Mouse (Mus musculus) layer of hippocampus, adult 8-10 months (tissue): ENCODE measurements around the gene Gstp3. TPM values are rescaled to one million over a fixed set of nuclear protein-coding genes. Genes with fewer than 3 reads are reported as not detected.
A peak's percentile ranks its signal among the peaks of the same experiment; 100 is the strongest.
"Not testable (repeated sequence)": the region's sequence is repeated elsewhere in the genome, so short reads cannot be mapped to it uniquely, and the experiment has no call there.

Experiments
- DNase-seq, 2 experiments: peaks; one replicate each; pipeline ENCODE4 v3.0.0; 2022; ENCODE audit warnings: low spot score in 2 of 2
- total RNA-seq, 4 experiments: library from RNA; stranded (reverse); gene quantifications; 2 replicates each; pipeline ENCODE4 v1.2.4; 2022

Gstp3 gene
- total RNA-seq, 4 experiments from 2014 or later, result not detected

DNA sequence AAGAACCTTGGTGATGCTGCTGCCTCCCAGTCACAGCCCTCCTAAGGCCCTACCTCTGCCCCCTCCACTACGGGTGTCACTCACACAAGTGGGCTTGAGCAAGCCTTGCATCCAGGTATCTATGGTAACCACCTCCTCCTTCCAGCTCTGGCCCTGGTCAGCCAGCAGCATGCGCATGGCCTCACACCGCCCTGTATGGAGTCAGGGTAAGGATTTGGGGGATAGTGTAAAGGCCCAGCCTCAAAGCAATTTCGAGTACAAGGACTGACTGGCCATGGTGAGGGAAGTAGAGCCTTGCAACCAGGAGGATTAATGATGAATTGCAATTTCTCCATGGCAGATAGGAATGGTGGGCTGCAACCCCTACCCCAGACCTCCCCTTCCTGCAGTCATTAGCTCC is 17.9 kb downstream of the Gstp3 start:
- DNase-seq, result not testable (repeated sequence)

DNA sequence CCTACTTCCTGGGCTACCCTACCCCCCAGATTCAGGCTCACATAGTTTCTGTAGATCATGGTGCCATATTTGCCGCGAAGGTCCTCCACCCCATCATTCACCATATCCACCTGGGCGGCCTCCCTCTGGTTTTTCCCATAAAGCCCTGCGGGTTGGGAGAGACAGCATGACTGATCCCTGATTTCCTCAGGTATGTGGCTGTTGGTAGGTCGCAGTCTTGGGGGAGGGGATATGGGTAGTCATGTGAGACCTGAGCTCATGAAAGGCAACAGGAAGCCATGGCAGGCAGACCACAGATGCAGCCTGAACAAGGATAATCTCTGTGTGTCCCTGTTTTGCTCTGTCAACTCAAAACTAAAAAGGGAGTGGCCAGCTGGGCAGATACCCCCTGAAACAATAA is 18.4 kb downstream of the Gstp3 start:
- DNase-seq, result not testable (repeated sequence)

DNA sequence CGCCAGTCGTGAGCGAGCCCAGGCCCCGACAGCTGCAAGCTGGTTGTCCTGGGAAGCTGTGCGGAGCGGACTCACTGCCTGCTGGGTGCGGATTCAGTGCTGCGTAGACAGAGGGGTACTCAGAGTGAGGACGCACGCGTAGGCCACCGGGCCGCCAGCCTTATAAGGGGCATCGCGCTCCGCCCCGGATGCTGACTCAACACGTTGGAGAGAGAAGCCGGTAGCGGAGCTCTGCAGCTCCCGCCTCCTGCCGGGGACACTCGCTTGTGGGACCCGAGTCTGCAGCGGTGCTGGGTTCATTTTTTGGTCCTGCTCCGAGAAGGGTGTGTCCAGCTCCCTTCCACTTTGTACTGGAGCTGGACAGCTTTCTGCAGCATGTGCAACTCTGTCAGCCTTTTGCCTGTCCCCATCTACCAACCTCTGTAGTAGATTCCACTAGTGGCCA is 21.6 kb downstream of the Gstp3 start, which contains the start of gene Gstp1:
Gene Gstp1 (minus strand): TSS at position 198 of the 445 bp plus-strand sequence.
- DNase-seq, result peak; percentile 88 to 91

DNA sequence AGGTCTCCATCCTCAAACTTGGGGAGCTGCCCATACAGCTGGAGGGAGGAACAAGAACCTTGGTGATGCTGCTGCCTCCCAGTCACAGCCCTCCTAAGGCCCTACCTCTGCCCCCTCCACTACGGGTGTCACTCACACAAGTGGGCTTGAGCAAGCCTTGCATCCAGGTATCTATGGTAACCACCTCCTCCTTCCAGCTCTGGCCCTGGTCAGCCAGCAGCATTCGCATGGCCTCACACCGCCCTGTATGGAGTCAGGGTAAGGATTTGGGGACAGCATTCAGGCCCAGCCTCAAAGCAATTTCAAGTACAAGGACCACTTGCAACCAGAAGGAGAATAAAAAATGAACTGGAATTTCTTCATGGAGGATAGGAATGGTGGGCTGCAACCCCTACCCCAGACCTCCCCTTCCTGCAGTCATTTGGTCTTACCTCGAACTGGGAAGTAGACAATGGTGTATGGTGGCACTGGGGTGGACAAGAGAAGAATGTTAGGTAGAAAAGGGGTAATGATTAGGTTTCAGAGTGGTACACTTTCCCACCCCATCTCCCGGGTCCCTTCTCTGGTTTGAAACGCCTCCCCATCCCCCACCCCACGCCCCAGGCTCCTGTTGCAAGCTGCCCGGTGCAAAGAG is 22.1 kb downstream of the Gstp3 start:
- DNase-seq, result not testable (repeated sequence)

DNA sequence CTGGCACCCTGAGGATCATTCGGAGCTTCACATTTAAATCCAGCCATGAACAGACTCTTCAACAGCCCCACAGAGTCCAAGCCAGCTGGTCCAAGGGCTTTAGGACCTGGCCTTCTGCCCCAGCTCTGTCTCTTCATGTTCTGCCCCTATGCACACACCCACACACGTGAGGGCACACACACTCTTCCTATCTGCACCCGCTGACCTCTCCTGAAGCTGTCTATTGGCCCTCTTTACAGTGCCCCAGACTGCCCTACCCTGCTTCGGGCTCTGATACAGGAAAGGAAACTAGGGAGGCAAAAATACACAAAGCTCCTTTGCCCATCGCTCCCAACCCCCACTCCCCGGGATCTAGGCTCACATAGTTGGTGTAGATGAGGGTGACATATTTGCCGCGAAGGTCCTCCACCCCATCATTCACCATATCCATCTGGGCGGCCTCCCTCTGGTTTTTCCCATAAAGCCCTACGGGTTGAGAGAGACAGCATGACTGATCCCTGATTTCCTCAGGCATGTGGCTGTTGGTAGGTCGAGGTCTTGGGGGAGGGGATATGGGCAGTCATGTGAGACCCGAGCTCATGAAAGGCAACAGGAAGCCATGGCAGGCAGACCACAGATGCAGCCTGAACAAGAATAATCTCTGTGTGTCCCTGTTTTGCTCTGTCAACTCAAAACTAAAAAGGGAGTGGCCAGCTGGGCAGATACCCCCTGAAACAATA is 22.9 kb downstream of the Gstp3 start:
- no peak for DNase-seq

DNA sequence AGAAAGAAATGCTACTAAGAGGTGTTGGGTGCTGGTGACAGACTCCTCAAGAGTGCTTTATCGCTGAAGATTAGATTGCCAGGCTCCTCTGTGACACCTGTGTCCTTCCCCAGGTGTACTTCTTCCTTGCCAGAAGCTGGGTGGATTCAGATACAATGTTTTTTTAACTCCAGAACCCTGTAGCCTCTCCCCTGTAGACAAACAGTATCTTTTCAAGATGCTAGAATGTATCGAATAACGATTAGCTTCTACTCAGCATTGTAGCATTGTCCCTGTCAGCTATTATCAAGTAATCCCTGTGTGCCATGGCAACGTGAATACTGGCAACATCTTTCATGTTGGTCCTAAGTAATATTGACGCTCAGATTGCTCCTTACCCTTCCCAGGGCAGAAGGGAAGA is 25.6 kb downstream of the Gstp3 start:
- DNase-seq, result no peak

DNA sequence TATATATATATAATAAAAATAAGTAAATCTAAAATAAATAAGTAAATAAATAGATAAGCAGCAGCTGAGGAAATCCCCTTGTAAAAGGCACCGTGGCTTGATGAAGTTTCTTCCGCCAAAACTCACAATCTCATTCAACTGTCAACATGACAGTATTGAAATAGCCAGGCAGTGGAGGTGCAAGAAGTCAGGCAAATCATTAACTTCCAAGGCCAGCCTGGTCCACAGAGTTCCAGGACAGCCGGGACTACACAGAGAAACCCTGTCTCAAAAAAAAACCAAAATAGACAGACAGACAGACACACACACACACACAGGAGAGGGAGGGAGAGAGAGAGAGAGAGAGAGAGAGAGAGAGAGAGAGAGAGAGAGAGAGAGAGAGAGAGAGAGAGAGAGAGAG is 26.1 kb downstream of the Gstp3 start:
- DNase-seq, result no peak

DNA sequence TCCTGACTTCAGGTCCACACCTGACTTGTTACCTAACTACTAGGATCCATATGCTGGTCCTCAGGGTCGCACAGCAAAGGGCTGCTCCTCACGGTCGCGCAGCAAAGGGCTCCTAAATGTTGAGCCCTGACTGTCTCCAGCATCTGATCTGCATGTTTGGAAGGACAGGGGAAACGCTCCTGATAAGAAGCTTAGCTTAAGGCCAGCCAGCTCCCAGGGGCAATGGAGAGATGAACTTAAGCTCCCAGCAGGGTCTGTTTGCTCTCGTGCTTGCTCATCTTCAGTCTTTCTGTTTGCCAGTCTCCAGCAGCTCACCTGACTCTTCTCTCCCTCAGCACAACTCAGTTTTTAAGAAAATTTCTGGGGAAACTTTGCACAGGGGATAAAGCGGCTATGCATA is 26.7 kb downstream of the Gstp3 start:
- DNase-seq, result no peak

DNA sequence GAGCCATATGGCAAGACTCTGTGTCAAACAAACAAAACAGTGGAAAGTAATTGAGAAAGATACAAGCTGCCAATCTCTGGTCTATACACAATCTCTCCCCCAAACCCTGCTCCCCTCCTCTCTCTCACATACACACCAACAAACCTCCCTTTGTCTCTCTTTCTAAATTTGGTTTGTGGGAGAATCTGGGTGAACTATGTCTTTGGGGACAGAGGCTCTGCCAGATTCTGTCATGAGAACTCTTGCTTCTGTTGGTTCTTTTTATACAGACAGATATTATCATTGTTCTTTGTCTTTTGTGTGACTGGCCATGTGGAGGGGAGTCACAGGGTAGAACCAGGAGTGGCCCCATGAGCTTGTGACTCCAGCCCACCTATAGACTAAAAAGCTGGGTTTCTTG is 31.8 kb downstream of the Gstp3 start:
- DNase-seq, result no peak

DNA sequence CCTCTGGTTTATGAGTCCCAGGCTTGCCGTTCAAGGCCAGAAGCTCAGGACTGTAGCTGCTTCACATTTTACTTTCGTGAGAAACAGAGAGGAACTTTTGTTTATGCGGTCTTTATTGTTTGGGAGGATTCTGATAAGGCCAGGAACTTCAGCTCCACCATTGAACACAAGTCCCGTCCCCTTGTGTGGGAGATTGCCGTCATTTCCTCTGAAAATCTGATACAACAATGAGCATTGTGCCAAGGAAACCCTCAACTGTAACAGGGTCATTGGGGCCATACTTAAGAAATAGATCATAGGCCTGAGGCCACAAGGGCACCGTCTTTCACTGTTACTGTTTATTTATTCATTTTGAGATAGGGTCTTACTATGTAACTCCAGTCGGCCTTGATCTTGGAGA is 36.2 kb downstream of the Gstp3 start:
- no peak for DNase-seq

DNA sequence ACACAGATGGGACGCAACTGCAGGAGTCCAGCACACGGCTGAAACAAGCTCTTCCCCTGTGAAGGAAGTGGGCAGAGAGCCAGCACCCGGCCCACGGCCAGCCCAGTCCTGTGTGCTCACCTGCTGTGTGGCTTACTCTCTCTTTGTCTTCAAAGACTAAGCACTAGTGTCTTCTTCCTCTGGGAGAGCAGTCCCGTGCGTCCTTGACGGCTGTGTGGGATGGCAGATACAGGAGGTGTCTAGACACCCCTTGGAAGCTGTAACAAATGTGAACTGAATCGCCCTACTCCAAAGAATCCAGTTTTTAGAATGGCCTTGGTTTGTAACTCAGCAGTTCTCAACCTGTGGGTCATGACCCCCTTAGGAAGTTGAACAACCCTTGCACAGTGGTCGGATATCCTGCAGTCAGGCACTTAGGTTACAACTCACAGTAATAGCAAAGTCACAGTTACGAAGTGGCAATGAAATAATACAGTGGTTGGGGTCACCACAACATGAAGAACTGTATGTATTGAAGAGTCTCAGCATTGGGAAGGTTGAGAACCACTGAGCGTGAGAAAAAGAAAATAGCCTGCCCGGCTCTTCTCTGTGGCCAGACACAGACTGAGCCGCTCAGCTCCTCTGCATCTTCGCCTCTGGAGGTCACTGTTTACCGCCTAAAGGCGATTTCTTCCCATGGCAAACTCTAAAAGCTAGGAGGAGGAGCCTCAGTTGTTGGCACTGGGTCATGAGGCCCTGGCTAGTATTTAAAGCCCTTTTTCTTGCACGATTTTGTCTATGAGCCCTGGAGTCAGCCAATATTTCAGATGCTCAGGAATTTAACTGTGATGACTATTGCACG is 40.4 kb downstream of the Gstp3 start:
- DNase-seq, result peak; percentile 78 to 84

DNA sequence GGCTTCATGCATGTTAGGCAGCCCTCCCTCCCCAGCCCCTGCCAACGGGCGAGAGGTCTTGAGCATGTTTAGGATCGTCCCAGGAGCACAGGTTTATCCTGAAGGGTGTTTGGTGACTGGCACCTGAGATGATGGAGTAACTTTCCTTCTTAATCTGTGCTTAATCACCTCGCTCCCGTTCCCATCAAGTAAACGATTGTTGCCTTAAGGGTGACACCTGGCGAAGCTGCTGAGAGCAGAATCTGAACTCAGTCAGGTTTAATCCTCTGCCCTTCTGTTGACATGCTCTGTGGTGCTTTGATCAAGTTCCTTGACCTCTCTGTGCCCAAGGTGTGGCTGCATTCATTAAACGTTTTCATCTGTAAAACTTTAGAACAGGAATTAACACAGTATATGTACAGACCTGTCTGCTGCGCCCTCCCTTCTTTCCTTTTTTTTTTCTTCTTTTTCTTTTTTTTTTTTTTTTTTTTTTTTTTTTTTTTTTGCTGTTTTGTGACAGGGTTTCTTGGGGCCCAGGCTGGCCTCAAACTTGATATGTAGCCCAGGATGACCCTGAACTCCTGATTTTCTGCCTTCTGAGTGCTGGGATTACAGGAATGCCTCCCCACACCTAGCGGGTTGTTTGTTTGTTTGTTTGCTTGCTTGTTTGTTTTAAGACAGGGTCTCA is 41.3 kb downstream of the Gstp3 start:
- no peak for DNase-seq

DNA sequence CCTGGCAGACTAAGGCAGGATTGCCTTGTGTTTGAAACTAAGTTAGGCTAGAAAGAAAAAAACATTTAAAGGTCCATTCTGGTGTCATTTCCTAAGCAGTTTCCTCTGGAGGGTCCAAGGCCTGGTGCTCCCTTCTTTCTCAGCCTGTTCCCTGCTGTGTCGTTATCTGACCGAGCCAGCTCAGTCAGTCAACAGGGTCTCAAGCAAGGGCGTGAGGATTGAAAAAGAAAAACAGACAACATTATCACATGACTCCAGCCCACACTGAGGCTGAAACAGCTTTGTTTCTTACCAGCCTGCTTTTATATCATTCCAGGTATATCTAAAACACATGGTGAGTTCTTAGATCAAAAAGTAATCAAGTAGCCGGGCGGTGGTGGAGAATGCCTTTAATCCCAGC is 43.7 kb downstream of the Gstp3 start:
- DNase-seq, result no peak

DNA sequence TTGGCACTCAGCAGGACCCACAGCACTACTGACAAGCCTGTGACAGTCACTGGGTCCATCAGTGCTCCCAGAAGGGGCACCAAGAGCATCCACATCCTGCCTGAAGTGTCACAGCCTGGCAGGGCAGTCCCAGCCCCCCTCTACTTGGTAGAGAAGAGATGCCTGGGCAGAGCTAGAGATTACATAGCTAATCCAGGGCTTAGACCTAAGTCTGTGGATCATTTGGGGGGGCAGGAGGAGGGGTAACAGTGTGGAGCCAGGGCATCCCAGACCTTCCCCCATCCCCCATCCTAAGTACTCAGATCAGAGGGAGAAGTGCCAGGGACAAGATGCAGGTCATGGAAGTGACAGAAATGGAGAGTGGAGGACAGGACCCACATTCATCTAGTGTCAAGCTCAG is 44.6 kb downstream of the Gstp3 start:
- DNase-seq, result no peak

DNA sequence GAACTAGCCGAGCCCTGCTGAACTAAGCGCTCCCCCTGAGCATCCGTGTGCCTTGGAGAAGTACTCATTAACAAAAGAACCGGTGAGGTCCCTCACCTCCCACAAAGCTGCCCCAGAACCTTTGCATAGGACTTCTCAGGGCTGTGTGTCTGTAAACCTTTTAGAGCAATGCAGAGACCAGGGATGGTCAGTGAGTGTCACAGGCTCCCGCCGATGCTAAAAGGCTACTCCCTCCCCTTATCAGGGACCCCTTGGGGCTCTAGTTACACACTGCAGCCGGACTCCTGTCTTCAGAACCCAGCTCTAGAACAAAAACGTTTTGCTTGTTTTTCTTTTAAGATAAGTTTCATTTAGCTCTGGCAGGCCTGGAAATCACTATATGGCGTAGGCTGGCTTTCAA is 46.3 kb downstream of the Gstp3 start:
- DNase-seq, result no peak

DNA sequence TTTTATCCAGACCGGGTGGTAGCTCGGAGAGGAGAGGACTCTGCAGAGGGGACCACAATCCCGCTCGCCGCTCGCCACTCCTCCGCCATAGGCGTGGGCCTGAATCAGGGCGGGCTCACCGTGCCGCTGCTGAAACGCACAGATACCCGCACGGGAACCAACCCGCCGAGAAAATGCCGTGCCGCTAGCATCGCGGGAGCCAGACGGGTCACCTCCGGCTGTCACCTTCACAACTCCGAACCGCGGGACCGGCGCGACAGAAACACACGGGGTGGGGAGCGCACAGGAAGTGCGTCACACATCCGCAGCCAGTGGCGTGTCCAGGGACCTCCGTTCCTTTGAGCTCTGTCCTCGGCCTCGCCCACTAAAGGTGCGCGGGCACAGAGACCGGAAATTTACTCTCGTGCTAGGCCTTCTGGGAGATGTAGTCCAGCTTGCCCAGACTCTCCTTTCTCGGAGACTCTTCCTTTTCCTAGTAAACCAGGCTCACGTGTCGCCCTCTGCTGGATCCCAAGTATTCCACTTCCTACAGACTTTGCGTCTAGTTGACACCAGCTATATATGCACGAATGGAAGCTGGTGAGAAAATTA is 46.8 kb downstream of the Gstp3 start, which contains the start of gene Ndufv1:
Gene Ndufv1 (minus strand): TSS at position 375 of the 591 bp plus-strand sequence.
- peak; percentile 99 for DNase-seq

DNA sequence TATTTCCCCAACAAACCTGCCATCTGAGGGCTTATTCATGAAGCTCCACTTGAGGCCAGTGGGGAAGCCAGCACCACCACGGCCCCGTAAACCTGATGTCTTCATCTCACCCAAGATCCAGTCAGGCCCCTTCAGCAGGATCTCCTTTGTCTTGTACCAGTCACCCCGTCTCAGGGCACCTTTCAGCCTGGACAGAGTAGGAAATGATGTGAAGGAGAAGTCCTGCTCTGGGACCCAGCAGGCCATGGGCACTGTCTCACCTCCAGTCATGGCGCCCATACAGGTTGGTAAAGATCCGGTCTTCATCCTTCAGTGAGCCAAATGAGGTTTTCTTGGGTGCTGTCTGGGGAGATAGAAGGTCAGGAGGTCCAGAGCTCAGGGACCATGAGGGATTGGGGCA is 48.3 kb downstream of the Gstp3 start:
- DNase-seq, result no peak
